Mouse (Mus musculus) erythroblast, adult 5-6 weeks (primary cell): Measurements from ENCODE around the gene CN725425. TPM values are rescaled to one million over a fixed set of nuclear protein-coding genes. Genes with fewer than 3 reads are reported as not detected.

Source experiments
- ATAC-seq: replicated peaks from 2 replicates; pipeline ENCODE4 v1.8.0; 2016; ENCODE audit warnings: moderate number of reproducible peaks, mild to moderate bottlenecking, moderate TSS enrichment, inconsistent platforms; ENCODE audit not compliant: poor library complexity, low FRiP score, severe bottlenecking
- total RNA-seq, 2 experiments: library from RNA; stranded (forward) in 1 of 2; stranded (reverse) in 1 of 2; fragments of 150-400 nt in 1 of 2; fragments of 200-764, 138-1000 nt in 1 of 2; gene quantifications; 2 replicates each; pipeline versions ENCODE4 v1.2.3 to v1.2.4; 2015 to 2017; ENCODE audit warnings: low replicate concordance in 2 of 2

CN725425 gene
- total RNA-seq, 2 experiments from 2014 or later: not detected

- ATAC-seq: no peak
Measured at GRCm38 (mm10) chr15:91202486-91202885, 3.2 kb downstream of the CN725425 start.

DNA sequence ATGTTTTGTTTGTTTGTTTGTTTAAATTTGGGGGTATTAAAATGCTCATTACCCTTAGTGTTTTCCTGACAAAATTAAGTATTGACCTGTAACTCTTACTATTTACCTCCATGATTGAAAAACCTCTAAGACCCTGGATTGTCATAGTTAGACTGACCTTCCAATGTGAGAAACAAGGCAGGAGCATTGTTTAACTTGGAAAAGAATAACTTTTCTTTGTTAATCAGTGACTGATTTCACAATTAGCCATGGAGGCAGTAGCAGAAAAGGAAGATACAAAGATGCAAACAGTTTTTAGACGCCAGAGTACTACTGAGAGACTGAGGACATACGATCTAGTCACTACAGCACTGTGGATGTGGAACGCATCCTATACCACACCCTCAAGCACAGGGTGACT is 4.2 kb downstream of the CN725425 start:
- no peak for ATAC-seq

DNA sequence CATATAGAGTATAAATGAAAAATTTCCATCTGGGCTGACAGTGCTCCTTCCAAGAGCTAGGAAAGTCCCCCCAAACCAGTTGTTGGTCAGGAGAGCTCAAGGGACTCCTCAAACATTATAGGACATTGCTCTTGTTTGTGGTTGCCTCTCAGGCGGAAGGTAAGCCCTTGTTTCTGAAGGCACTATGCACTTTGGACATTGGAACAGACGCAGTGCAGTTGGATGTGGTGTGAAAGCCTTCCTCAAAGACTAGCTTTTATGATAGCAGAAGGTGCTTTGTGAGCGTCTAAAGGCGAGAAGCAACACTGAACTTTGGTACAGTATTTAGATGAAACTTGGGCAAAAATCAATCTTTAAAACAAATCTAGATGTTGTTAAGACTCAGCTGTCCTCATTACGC is 7.2 kb downstream of the CN725425 start:
- no peak for ATAC-seq

DNA sequence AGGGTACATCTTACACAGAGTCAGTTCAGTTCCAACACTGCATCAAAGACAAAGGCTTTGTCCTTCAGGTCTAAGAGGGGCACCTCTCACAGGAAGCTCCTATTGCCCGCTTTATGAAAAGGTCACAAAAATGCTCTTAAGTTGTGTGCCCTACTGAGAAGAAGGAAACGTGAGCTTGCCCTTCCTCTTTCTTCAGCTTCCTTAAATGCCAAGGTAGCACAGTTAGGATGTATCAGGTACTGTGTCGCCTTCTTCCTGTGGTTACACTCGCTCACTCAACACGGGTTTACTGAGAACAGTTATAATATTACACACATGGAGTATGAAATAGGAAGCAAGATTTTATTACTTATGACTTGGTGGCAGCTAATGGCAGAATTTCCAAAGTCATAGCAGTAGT is 38.0 kb downstream of the CN725425 start:
- no peak for ATAC-seq

- ATAC-seq: no peak; the same call in 1 of the 2 replicates
Measured at GRCm38 (mm10) chr15:91240683-91241335, 41.5 kb downstream of the CN725425 start.

DNA sequence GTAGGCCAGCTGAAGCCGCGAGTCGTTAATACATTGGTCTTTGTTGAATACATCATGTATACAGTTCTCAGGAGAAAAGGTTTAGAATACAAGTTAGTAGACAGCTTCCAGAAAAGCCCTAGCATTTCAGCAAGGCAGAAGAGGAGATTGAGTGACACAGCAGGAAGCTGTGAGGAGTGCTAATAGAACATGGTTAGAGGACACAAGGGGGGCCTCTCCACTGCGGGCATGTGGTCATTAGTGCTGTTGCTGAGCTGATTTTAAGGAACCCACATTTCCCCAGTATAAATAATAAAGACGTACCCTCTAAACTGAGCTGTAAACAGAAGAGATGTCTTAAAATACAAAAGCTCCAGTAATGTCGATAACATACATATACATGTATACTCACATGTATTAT is 51.5 kb downstream of the CN725425 start:
- ATAC-seq: no peak

GRCm38 (mm10) chr15:91251544-91252408 is 52.5 kb downstream of the CN725425 start:
- ATAC-seq: peak; percentile 75

GRCm38 (mm10) chr15:91252956-91253355 is 53.7 kb downstream of the CN725425 start:
- ATAC-seq: peak; percentile 55; the same call in 1 of the 2 replicates

DNA sequence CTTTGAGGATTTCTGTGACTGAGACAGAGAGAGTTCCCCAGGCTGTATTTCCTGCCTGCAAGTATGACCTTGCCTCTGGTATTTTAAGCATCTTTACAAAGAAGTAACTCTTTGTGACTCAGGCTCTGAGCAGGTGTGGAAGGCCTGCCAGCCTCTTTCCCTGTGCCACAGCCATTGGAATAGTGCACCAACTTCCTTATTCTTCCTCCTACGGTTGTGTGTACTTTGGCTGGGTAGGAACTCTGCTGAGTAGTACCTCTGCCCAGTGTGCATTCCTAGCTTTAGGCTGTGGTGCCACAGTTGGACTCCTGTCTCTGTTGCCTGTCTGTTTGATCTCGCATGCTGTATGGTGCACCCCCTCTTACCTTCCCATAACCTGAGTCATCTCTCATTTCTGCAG is 56.0 kb downstream of the CN725425 start:
- no peak for ATAC-seq

DNA sequence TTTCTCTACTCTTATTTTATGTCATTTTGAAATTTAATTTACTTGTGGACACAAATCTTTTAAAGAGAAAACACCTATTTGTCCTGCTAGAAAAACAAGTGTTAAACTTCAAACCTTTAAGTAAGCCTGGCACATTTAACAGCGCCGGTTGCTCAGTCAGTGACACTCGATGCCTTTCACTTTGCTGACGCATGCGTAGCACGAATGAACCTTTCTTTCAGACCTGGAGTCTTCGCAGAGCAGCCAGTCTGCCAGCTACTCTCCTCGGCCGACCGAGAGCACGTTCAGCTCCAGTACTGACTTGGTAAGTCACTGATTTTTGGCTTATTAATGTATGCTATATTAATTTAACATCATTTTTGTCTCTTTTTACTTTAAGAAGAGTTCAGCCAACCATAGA is 57.8 kb downstream of the CN725425 start:
- ATAC-seq: no peak

DNA sequence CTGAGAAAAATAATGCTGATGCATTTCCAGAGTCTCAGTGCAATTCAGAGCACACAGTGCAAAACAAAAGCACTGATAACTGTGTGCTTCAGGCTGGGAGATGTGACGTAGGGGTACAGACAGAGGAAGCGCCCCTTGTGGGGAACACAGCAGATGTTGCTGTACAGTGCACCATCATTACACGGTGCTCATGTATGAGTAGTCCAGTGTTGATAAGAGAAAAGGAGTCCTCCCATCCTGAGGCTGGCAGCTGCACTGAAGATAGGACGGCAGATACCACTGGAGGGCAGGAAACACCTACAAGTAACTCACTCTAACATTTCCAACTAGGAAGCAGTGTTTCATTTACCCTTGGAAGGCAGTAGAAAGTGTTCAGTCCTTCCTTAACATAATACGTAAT is 61.3 kb downstream of the CN725425 start:
- ATAC-seq: peak; percentile 96

GRCm38 (mm10) chr15:91263926-91264325 is 64.6 kb downstream of the CN725425 start:
- no peak for ATAC-seq

DNA sequence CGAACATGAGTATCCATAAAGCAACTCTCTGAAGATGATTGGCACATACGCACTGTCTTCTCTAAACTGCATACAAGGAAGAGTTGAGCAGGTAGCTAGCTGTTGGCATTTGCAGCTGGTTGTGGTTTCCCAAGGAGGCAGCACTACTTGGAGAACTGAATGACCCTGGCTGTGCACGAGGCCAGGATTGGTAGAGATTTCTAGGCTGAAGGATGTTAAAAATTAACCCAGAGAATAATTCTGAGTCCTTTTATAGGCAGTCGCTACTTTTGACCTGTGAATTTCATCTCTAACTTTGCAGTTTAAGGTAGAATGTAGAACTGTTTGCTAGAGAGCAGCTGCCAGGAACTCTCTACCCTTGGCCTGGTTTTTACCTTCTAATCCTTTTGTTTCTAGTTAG is 69.2 kb downstream of the CN725425 start:
- ATAC-seq: no peak

DNA sequence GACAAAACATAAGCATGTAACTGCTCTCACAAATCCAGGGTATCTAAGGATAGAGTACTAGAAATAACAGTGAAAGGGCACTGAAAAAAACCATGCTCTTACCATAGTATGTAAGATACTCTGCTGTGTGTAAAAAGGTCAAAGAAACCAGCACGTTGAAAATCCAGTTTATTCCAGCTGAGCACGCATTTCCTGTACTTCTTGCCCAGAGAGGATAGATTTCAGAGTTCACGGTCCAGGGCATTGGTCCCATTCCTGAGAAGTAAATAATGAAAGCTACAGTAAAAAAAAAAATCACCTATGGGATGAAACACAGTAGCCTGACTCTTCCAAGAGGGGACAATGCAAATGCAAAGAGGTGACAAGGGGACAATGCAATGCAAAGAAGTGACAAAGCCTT is 76.7 kb downstream of the CN725425 start:
- no peak for ATAC-seq

GRCm38 (mm10) chr15:91279571-91279970 is 80.3 kb downstream of the CN725425 start:
- no peak for ATAC-seq

- ATAC-seq: no peak
Measured at GRCm38 (mm10) chr15:91281521-91281920, 82.2 kb downstream of the CN725425 start.

DNA sequence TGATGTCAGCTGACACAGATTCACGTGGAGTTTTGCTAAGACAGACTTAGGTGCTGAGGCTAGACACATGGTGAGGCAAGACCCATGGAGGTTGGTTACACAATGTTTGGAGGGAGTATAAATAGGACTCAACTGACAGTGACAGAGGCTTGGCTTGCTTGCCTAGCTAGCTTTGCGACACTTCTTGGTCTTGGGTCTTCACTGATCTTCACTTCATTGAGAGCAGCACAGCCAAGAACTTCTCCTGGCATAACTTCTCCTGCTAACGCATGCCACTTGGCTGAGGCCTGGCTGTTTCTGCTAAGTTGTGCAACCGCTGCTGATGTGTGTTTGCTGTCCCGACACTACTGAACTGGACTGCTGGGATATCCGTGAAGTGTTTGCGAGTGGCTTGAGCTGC is 83.5 kb downstream of the CN725425 start:
- no peak for ATAC-seq

GRCm38 (mm10) chr15:91283418-91283817 is 84.1 kb downstream of the CN725425 start:
- ATAC-seq: no peak

- ATAC-seq: no peak
Measured at GRCm38 (mm10) chr15:91299319-91299835, 100.1 kb downstream of the CN725425 start.

DNA sequence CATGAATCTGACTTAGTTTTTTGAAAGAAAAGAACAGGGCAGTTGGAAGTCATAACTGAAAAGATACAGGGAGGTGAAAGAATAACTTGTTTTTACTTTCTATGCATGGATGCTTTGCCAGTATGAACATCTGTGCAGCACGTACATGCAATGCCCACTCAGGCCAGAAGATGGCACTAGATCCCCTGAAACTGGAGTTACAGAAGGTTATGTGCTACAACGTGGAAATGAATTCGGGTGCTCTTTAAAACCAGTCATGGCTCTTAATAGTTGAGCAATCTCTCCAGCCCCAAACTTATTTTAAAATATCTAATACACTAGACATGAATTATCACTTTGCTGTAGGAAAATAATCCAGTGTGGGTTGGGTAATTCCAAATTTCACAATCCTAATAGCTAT is 102.1 kb downstream of the CN725425 start:
- ATAC-seq: no peak

DNA sequence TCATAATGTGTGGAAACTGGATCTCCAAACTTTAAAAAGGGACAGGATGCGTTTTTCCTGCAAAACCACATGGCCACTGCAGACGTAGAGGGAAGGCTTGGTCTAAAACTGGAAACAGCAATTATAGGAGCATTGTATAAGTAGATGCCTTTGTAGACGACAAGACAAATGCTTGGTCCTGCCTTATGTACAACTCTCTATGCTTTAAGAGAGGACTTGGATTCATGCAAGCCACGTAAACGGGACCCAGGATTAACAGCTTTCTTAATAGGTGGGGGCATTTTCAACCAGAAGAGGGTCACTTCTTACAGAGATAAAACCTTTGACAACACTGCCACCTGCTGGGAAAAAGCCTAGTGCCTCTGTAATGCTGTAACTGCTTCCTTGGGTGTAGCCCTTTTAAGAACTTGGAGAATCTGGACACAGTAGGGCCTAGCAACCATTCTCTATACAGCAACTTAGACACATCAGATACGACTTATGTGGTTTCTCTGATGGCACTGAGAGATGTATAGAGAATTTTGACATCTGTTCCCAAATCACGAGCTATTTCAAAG is 105.1 kb downstream of the CN725425 start:
- ATAC-seq: no peak
